Mouse (Mus musculus) urinary bladder, postnatal 36 days (tissue): ENCODE data around the gene Cyp1b1.
A peak's percentile ranks its signal among the peaks of the same experiment; 100 is the strongest.

Experiments
- DNase-seq, 2 experiments: peaks; one replicate each; pipeline ENCODE4 v3.0.0; 2022; ENCODE audit warnings: low spot score in 2 of 2, mixed read lengths in 1 of 2

Cyp1b1 gene

DNA sequence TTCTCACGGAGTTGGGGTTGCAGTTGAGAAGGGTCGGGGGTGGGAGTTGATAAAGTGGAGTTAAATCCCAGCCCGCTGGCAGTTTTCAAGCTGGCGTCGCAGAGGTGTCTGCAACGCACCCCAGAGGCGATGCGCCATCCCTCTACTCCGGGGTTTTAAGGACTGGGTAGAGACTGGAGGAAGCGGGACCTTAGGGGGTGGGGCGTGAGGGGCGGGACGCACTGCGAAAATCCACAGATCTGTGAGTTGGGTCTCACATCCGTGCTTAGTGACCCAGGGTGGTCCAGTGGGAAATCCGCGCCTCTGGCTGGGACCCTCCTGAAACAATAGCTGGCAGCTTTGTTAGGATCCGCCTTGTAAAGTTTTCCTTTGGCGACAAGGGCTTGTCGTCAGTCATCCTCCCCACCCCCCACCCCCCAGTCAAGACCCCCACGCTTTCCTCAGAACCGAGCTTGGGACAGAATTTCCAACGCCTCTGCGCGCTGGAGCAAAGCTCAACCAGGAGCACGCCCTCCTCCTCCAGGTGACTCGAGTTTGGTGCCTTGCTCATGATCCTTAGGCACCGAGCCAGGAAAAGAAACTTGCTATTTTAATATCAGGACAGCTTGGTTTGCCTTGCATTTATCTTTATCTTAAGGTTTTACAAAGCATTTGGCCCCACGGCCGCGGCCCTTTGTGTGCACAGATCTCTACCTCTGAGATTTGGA, at the start of gene Cyp1b1:
Gene Cyp1b1, minus strand, starts transcription at position 131 of the 707 bp plus-strand sequence.
- DNase-seq, result peak in 1 of 2 experiments; percentile 13

DNA sequence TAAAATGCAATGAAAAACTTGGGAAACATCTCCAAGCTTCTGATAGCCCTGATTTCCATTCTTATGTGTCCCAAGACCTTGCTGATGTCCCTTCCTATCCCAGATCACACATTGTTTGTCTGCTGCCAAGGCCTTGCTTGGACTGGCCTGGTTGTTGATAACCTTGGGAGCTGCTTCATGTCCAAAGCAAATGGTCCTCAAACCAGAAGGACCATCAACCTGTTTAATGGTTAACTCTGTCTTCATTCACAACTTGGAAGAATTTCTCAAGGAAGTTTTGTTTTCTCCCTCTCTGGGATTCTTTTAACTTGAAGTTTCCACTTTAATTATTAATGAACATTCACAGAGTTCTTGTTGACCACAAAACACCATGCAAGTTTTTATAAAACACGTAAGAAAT, 47.0 kb upstream of the Cyp1b1 start:
- no peak for DNase-seq

DNA sequence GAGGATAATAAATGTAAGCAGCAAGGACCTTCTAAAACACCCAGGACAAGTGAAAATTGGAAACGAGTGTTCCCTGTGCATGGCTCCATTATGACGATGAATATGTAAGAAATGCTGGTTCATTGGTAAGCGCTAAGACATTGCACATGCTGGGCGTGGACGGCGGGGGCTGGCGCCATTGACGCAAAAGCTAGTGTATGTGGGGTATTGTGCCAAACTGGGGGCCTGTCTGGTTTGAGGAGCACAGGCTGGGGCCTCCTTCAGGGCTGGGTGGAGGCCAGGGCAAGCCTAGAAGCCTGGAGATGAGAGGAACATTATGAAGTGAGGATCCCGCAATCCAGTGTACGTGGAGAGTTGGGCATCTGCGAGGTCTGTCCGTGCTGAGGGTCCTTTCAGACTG, 39.0 kb upstream of the Cyp1b1 start:
- DNase-seq, result no peak

DNA sequence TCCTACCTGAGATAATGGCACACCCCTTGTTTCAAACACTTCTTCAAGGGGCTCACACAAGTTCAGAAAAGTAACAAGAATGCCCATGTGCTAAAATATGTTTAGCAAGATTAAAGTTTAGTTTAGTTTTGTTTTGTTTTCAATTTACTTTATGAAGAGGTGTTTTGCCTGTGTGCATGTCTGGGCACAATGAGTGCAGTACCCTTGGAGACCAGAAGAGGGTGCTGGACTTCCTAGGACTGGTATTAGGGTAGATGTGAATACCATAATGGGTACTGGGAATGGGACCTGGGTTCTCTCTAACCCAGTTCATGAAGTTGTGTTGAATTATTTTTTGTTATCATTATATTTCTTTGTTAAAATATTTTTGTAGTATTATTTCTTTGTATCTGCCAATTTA, 38.0 kb upstream of the Cyp1b1 start:
- DNase-seq, result no peak

DNA sequence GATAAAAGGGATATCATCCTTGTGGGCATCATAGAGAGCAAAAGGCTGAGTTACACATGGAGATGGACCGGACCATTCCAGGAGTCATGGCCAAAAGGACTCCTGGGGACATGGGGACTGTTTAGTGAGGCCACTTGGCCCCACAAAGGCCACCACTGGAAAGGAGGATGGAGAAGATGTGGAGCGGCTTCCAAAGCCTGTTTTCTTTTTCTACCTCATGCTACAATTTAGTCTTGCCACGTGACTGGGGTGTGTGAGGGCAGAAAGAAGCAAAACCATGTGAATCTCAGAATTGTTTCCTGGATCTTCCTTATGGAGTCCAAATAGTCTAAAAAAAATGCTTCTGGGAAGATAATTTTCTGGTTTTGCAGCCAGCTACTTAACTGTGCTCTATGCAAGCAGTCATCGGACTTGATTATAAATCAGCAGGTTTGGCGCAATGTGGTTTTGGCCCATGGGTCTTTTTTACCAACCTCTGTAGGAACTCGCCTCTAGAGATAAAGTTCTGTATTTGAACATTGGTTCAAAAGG, 36.9 kb upstream of the Cyp1b1 start:
- no peak for DNase-seq

DNA sequence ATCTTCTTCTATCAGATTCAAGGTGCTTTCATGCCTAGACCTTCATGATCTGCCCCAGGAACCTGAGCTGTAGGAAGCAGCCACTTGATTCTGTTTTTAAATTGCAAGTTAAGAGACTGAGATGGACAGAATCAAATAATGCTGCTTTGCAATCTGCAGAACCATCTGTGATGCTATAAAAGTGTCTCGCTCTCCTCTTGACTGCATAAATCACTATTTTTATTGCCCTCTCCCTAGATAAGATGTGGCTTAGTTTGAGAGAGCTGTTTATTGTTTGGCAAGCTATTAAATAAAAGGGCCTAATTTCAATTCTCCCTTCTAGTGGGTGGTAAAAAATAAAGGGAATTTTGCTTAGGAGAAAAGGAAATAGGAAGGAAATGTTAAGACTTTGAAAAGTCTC, 34.8 kb upstream of the Cyp1b1 start:
- DNase-seq, result no peak

DNA sequence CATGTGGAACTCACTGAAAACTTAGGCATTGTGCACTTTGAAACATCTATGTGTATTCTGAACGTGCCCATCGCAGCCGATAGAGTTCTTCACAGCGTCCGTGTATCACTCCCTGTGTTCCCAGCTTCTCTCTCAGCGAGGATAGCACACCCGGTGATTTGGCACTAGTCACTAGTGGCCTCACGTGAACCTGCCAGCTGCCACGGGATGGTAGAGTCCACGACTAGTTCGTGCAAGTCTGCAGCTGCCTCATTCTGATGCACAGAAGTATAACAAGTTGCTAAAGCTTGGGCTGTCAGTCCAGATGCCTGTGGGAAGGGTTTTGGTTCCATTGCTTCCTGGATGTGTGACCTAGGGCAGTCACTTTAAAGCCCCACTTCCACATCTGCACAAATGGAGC, 32.1 kb upstream of the Cyp1b1 start:
- DNase-seq, result no peak

DNA sequence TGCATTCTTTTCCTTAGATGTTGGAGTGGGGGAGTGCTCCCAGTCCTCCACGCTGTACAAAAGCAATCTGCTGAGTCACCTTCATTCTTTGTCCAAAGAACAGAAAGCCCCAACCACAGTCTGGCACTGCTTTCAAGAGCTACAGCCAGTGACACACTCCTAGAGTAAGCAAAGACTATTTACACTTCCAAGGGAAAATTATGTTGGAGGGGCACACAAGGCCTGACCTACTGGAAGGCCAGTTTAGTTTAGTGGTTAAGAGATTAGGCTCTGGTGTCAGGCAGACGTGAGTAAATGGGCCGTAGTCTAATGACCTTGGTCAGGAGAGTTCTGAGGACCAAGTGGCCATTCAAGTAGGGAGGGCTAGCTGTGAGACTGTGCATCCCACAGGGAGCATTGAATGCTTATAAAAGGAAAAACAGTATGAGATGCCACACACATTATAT, 31.3 kb upstream of the Cyp1b1 start:
- no peak for DNase-seq

DNA sequence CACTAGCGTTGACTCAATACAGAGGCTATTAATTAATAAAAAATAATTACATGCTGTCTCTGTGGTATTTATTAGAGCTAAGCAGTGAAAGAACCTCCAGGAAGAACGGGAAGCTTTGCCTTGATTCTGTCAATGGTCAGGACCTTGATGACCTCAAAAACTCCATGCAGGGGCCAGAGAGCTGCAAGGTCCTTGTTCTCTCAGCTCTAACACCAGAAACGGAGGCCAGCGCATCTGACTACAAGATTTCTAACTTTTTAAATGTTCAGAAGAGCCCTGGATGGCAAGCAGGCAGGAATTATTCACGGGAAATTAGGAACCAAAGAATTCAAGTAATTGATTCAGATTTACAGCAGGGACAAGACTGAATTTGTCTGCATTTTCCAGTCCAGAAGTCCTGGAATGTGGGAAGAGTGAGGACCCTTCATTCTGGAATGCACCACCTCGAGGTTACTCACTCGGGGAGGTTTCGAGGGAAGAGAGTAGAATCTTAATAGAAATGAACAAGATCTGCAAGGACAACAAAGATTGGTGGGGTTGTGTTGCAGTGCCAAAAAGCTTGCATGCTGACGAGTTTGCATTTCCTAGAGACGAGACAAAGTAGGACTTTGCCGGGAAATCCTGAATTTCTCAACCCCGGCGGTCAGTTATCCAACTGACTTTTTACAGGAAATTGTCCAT, 30.3 kb upstream of the Cyp1b1 start:
- no peak for DNase-seq

DNA sequence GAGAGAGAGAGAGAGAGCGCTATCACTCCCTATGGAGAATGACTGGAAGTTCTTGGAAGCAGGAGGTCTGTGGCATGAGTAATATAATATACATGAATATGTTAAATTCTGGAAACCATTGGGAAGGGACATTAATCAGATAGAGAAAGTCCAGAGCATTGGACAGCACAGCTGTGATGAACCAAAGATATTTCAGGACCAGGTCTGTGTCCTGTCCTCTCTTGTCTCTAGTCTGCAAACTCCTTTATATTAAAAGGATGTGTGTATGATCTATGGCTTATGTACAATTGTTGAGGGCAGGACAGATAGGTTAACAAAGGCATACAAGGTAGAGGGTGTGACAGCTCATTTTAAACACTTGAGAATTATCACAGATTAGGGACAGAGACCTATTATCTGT, 28.6 kb upstream of the Cyp1b1 start:
- no peak for DNase-seq

DNA sequence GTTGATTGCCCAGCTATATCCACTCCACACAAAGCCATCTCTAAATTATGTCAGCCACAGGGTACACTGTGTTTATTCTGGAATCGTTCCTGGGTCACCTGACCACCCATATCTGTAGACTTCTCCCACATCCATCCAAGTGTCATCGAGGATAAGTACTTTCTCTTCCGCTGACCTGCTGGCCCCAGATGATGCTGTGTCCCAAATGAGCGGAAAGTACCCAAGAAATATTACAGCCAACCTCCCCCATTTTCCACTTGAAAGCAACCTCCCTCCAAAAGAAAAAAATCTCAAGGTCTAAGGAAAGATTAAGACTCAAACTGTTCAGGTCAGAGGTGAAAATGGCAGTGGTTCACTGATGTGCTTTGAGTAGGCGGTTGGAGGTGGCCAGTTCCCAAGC, 27.8 kb upstream of the Cyp1b1 start:
- DNase-seq, result no peak

DNA sequence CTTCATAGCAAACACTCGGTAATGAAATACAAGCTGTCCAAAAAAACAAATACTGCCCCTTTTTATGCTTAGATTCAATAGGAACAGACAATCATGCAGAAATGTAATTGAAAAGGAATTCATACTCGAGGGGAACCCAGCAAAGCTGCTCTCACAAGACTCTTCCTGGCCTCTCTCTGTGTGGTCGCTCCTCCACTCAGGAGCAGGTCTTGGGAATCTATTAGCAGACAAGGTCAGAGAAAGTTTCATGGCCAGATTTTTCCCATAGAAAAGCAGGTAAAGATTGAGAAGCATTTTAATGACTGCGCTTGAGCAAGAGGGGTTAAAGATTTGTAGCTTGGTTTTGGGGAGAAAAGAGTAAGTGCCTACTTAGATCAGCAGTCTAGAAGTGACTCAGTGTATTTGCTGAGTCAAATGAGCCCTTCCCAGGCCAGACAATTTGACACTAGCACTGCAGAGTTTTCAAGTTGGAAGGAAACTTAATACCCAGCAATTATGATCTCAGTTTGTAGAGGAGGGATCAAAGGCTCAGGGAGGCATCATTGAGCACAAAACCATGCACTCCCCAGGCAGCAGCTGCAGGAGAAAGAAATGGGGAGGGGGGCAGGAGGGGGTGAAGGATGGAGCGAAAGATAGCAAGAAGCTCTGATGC, 24.1 kb upstream of the Cyp1b1 start:
- no peak for DNase-seq

DNA sequence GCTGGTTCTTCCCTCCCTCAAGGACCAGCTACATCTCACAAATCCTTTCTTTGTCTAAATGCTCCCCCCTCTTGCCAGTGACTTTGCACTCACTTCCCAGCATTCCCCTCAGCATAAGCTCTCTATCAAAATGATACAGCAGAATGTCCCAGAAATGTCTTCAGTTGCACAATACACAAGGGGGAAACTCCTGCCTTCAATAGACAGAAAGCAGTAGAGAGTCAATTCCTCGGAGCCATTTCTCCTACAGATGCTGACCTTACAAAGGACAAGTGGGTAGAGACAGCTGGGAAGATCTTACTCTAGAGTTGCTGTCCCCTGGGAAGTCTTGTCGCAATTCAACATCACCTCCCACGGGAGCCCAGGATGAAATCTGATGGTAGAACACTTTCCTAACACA, 22.7 kb upstream of the Cyp1b1 start:
- no peak for DNase-seq

DNA sequence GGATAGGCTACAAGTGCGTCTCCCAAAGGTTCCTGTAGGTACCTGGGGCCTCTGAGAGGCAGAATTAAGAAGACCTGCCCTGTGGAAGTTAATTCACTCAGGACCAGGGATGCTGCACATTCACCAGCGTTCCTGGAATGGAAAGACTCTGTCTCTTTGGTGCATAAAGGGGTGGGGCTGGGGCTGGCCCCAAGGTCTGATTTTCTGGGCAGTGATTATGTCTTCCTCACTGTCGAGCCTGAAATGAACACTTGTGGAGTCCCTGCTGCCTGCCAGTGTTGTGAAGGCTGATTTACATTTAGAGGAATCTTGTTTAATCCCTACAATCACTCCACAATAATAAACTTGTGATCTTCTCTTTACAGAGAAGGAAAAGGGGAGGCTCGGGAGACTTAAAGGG, 18.2 kb upstream of the Cyp1b1 start:
- no peak for DNase-seq

DNA sequence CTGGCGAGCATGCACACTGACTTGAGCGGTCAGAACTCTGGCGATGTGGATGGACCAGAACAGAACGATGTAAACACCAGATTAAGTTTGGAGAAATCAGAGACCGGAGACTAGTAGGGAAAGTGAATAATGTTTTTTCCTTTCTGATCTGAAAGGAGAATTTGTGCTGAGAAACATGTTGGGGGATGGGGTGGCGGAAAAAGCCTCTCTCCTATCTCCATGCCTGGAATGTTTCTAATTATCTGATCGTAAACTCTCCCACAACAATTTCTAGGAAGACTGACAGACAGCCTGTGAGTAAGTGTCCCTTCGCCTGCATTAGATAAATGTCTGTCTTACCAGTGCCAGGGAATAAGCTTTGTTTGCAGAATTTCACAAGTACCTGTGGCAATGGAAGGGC, 16.1 kb upstream of the Cyp1b1 start:
- DNase-seq, result no peak

DNA sequence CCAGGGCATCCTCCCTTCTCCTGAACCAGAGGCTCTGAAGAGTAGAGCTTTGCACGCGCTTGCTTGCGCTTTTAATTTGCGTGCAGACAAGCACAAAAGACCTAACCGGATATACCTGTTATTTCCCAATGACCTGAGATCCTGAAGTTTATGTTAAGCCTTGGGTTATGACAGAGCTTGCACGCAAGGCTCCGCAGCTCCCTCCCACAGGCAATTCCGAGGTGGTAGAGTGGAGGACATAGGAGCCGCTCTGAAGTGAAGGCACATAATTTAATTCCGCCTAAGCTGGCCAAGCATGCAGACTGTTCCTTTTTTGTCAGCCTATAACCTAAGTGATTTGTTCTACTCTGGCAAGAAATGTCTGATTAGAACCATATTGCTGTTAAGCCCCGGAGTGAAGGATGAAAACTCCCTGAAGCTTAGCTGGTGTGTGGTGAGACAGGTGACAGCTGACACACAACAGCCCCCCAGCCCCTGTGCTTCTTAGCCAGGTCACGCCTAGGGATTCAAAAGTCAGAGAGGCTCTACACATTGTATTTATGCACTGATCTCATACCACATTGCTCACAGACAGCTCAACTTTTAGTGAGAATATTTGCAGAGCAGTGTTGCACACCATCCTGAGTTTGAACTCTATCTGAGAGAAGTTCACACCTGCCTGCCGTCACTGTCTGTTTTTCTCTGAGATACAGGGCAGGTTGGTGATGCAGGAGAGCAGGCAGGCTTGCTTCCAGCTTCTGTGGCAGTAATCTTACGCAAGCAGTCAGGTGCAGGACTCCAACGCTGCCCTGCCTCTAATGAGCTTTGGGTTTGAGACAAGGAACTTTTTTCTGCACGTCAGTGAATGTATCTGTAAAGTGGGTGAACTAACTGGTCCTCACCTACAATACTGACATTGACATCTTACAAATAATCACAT, 14.0 kb upstream of the Cyp1b1 start:
- DNase-seq, result no peak

DNA sequence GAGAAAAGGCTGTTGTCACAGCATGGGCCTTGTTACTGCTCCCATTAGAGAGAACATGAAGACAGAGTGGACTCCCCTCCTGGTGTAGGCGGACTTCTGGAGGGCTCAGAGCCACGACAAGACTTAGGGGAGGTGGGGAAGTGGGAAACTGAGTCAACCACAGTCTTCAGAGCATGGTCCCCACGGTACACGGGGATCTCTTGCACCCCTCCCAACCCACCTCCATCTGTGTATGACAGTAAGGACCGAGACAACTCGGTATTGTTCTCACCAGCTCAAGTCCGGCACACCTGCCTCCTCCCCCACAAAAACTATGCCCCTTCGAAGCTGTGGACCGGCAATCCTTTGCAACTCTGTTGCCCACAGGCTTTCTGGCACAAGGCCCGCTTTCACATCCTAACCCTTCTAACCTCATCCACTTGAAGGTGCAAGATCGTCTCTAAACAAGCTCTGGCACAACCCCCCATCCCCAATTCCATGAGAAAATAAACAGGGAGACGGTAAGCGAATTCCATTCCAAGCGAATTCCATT, 13.3 kb upstream of the Cyp1b1 start:
- no peak for DNase-seq

DNA sequence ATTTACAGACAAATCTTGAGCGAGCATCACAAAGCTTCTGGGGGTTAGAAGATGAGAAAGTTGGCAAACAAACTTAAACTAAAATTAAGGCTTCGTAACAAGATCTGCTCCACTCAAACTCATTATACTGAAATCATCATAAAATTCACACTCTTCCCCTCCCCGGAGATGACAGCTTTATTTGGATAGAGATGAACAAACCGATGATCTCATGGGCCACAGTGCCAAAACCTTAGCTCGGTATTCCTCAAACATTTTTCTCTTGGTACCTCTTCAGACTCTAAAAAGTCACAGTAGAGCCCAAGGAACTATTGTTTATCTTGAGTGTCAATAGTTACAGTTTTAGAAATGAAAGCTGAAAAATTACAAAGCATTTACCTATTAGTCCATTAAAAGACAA, 11.8 kb upstream of the Cyp1b1 start:
- no peak for DNase-seq

DNA sequence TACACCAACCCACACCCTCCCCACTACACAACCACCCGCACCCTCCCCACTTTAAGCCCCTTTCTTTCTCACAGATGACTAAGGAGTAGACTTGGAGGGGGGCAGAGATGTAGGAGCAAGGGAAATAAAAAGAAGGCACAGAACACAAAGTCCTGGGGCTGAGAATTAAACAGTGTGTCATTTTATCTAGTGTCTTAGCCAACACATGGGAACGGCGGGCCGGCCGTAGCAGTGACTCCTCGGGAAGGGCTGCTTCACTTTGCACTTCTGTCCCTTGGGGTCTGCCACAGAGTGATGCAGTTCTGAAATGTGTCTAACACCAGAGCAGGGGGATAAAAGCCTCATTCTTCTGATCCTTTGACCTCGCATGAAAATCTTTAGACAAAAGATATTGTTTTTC, 5.8 kb upstream of the Cyp1b1 start:
- no peak for DNase-seq

DNA sequence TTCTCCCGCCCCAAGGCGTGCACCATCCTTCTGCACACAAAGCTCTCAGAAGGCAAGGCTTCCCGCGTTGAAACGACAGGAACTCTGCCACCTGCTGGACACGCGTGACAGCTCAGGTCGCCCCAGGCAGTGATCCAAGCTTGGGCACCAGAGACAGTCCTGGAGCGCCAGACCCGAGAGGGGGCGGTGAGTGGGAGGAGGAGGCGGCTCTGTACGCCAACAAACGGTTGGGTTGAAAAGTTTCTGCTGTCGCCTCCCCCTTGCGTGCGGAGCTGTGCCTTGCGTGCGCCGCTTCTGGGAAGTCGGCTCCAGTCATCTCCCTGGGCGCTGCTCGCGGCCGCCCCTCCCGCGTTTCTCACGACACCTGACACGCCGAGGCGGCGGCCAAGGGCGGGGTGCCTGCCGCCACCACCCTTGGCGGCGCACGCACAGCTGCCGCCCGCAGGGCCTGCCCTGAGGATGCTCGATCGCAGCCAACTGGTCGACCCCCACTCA, 835 bp upstream of the Cyp1b1 start:
- peak; percentile 90 for DNase-seq

DNA sequence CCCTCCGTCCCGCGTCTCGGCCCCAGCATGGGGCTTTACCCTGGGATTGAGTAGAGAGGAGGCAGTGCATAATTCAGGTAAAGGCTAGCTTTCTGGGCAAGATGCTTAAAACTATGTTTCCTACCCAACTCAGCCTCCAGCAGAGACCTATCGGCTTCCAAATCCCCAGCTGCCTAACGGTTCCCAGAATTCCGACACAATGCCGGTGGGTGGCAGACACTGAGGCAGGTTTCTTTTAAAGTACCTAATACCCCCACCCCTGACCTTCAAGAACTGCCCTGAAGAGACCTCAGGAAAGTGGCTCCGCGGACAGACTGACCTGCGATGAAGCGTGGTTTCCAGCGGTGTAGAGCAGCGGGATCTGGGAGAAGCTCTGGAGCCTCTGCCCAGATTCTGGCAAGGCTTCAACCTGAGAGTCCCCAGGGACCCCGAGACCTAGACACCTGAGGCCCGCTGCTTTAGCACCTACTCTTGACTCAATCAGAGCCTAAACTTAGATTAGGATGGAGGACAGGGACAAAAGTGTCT, 429 bp downstream of the Cyp1b1 start:
- DNase-seq, result no peak
